Mouse (Mus musculus) right cerebral cortex, postnatal 36 days (tissue): Measurements from ENCODE around the gene Fto.

Experiments
- DNase-seq, 2 experiments: peaks; one replicate each; pipeline ENCODE4 v3.0.0; 2022; ENCODE audit warnings: low spot score in 2 of 2, mixed read lengths in 1 of 2

Gene Fto

DNA sequence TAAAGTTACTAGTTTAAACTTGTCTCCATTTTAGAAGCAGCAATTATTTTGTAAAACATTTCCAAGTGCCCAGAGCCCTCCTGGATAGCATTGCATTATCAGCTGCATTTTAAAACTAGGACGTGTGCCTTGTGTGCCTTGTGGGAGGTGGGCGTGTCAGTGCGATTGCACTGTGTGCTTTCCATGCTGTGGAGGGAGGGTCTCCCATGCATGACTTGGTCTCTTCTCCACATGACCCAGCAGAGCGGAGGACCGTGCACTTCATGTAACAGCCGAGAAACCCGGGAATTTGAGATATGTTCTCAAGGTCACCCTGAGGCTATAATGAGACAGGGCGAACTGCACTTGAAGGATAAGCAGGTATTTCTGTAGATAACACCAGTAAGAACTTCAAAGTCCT is 347.6 kb downstream of the Fto start:
- no peak for DNase-seq

DNA sequence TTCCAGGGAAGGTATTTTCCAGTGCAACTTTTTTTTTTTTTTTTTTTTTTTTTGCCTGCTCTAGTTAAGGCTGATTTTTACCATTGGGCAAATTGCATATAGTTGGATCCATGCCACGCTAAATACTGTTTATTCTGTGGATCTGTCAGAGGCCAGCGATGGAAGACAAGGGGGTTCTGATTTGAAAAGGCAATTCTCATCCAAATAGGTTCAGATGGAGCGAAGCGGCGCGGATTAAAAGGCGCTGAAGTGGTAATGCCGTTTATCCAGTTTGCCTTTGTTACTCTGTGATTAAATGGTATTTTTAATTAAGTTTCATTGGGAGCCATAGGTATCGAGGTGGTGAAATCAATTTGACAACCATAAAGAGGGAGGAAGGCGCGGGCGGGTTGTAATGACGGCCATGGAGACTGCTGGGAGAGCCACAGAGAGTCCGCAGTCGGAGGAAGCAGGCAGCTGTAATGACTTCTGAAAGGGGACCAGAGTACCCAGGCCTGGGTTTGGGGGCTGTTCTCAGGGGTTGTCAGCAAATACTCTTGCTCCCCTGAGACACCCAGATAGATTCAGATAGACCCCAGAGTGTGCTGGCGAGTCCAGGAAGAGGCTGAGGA is 356.2 kb downstream of the Fto start:
- no peak for DNase-seq

GRCm38 (mm10) chr8:91676928-91677327 is 363.6 kb downstream of the Fto start:
- DNase-seq: no peak

DNA sequence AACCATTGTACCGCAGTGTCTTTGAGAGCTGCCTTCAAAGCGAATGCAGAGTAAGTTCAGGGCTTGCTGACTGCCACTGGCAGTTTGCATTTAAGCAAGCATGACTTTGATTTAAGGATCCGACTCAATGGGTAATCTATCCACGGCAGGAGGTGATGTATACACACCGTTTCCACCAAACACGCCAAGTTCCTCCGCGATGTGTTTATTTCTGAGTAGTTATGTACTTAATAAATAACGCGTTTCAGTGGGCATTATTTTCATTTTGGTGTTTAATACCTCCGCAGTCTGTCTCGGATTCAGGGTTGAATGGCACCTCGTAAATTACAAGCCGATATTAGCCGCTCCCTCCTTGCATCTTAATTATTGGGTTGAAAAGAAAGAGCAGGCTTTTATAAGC is 366.1 kb downstream of the Fto start:
- no peak for DNase-seq

DNA sequence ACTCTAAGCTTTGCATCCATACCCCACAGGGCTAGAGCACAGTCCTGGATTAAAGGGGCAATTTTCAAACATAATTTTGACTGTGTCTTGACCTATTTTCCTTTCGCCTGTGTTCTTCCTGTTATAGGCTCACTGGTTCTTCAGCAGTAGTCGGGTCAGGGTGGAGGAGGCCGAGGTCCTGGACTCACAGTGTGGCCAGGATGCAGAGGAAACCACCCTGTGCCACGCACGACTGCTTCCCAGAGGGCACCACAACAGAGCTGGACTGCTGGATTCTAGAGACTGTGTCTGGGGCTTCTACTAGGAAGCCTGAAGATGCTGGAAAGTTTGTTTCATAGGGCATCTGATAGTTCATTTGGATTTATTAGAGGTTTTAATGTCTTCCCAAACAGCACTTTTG is 366.8 kb downstream of the Fto start:
- no peak for DNase-seq

DNA sequence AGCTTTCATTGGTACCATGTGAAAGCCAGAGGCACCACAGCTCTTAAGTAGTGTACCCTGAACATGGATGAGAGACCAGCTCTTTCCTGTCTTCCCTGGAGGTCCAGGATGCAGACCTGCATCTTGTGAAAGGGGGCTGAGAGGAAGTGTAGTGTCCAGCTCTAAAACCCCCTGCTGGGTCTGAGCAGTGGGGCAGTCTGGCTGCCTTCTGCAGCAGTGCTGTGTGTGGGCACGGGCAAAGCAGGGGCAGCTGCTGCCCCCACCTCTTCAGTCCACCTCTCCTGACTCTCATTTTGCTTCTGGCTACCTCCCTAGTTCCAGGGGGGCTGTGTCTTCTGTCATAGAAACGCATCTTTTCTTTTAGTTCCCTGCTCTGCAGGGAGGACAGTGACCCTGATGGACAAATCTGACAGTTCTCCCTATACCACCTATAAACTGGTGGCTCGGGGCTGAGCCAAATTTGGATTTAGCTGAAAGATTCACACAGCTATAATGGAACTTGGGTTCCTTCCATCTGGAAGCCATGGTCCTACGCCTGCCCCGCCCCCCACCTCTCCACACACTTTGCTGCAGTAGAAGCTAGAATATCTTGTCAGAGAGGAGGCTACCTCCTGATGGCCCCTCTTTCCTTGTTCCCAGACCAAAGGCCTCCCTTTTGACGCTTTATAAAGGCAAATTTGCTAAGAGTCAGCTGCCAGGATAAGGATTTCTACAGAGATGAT is 371.4 kb downstream of the Fto start:
- DNase-seq: no peak

DNA sequence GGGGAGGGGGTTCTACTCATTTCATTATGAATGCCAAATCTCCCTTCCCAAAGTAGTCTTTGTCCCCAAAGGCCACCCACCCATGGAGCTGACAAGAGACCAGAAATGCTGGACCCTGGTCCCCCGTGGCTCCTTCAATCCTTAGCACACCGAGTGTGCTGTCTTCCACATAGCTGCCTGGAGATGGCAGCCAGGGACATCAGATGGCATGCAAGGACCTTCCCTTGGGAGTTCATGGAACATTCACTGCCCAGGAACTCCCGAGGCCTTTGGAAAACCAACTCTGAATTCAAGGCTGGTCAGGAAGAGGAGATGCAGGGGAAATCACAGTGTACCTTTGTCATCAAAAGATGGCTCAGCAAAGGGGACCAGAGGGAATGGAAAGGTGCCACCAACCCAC is 372.1 kb downstream of the Fto start:
- DNase-seq: no peak

- DNase-seq: no peak
These were observed 378.9 kb downstream of the Fto start for GRCm38 (mm10) chr8:91692056-91692721.

GRCm38 (mm10) chr8:91706533-91706932 is 393.2 kb downstream of the Fto start:
- DNase-seq: no peak

DNA sequence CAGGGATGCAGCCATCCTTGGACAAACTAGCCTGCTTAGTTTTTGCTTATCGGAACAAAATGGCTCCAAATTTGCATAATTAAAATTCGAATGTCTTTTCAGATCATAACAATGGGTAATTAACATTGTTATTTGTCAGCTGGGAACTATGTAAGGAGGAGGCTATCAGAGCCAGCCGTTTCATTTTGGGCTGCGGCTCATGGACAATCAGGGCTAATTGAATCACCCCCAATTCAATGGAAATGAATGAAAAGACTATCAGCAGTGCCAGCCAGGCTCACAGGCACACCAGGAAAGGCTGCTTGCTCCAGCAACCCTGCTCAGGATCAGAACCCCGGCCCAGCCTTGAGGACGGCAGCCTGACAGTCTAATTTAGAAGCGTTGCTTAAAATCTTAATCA is 395.3 kb downstream of the Fto start:
- no peak for DNase-seq

GRCm38 (mm10) chr8:91709768-91710167 is 396.4 kb downstream of the Fto start:
- no peak for DNase-seq

- DNase-seq: no peak
These were observed 397.9 kb downstream of the Fto start for GRCm38 (mm10) chr8:91711202-91711601.

DNA sequence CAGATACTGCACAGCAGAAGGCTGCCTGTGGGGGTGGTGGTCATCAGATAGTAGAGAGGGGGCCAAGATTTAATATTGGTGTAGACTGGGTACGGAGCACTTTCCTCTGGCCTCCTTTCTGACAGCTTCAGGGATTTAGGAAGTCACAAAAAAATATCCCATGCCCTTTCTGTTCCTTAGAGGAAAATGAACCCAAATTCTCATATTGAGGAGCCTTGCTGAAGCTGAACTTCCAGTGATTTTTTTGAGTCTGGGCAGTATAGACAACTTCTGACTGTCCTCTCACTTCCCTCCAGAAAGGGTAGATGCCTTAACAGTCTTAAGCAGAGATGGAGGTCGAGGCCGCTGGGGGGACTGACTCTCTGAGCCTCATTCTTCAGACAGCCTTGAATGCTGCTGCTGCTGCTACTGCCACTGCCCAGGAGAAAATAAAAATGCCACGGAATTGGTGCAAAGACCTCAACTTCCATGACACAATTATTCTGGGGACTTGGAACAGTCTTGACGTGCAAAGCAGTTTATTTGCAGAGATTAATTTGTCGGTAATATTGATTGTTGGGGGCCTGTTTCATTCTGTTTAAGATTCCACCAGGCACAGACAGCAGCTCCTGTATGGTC is 398.8 kb downstream of the Fto start:
- DNase-seq: no peak

- no peak for DNase-seq
These were observed 399.6 kb downstream of the Fto start for GRCm38 (mm10) chr8:91712731-91713569.

GRCm38 (mm10) chr8:91713677-91714312 is 400.5 kb downstream of the Fto start:
- no peak for DNase-seq

- no peak for DNase-seq
These were observed 401.4 kb downstream of the Fto start for GRCm38 (mm10) chr8:91714733-91715132.

DNA sequence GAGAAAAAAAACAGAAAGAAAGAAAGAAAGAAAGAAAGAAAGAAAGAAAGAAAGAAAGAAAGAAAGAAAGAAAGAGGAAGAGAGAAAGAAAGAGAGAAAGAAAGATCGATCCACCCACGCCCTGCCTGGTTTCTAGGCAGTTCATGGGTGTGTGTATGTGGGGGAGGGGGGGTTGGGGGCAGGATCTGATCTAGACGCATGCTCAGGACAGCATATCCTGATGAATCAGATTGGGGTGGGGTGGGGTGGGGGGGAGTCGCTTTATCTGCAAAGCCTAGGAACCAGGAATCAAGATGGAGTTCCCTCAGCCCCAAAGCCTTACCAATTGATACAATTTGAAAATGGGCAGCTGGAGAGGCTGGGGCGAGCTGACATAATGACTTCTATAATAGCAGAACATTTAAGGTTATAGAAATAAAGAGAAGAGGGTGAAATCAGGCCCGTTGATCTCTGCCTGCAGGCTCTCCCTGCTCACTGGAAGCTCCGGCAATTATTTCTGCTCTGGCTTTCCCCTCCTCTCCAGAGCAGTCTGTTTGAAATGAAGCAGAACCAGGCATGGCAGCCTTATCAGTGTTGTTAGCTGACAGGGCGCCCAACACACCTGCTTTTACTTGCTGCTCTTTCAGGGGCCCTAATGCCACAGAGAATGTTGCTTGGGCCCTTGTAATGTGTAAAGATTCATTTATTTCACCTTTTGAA is 402.2 kb downstream of the Fto start:
- no peak for DNase-seq
